Mouse (Mus musculus) pancreas, adult 10 weeks (tissue): Measurements from ENCODE around the gene Vmn2r20. TPM values are rescaled to one million over a fixed set of nuclear protein-coding genes. Genes with fewer than 3 reads are reported as not detected.

Experiments used
- polyA plus RNA-seq: library from polyadenylated mRNA; stranded (reverse); fragments of 350-450 nt; fragmentation: Illumina TruSeq; extraction: RNeasy Lipid Tissue Mini Kit (QIAGEN cat#74804); gene quantifications from one replicate; pipeline ENCODE4 v1.2.3, GENCODE M21; 2015; ENCODE audit warnings: low read depth, low replicate concordance; ENCODE audit not compliant: insufficient read depth

Gene Vmn2r20
- polyA plus RNA-seq = not detected

GRCm38 (mm10) chr6:123418016-123418415 is at the start of gene Vmn2r20:
Gene Vmn2r20, minus strand, starts transcription at chr6:123418116.

Other genes with a start within 250 kb of the Vmn2r20 start
- not detected for gene Clec4b2, start 245.2 kb downstream of the Vmn2r20 start, polyA plus RNA-seq
- gene Clec4n, start 188.3 kb downstream of the Vmn2r20 start, polyA plus RNA-seq = not detected
- not detected for gene Clec4d, start 156.0 kb downstream of the Vmn2r20 start, polyA plus RNA-seq
- gene Clec4e, start 128.2 kb downstream of the Vmn2r20 start, polyA plus RNA-seq = not detected
- gene Vmn2r19, start 109.8 kb downstream of the Vmn2r20 start, polyA plus RNA-seq = not detected
- gene Vmn2r21, start 115.3 kb upstream of the Vmn2r20 start, polyA plus RNA-seq = not detected
- not detected for gene Vmn2r22, start 232.6 kb upstream of the Vmn2r20 start, polyA plus RNA-seq